Mouse (Mus musculus): ENCODE data around the gene Pla2g4b.

The Pla2g4b gene

DNA sequence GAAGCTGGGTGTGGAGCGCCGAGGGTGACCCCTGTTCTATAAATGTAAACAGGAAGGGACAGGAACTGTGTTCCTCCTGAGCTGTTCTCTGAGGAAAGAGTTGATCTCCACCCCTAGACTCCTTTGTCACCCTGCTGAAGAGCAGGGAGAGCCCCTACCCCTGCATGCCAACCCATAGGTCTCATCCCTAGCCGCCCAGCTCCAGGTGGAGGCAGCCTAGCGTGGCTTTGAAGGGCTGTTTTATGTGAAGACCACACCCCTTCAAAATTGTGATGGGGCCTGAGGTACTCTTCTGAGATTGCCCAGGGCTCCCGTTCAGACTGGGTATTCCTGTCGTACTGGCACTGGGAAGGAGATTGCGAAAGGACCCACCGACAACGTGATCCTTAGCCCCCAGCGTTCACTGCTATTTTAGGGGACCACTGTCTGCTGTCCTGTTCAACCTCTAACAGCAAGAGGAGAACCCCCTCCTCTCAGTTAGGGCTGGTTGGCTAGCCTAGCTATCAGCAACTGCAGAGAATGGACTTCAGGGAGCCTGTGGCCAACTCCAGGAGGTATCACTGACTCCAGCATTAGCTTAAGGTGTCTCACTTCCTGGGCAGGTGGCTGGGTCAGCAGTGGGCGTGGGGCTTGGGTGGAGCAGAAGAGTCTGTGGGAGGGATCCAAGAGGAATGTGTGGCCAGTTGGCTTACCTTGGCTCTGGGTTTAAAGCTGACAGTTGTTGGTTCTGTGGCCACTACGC, at the start of gene Pla2g4b:
Gene Pla2g4b, plus strand, starts transcription at position 692 of the 742 bp plus-strand sequence.
- DNase-seq (ENCODE audit: low spot score in 2 of 2) = no peak

GRCm38 (mm10) chr2:119985871-119986270, 47.3 kb upstream of the Pla2g4b start:
- no peak for DNase-seq (ENCODE audit: low spot score in 2 of 2)

GRCm38 (mm10) chr2:119986369-119986768, 46.8 kb upstream of the Pla2g4b start:
- no peak for DNase-seq (ENCODE audit: low spot score in 2 of 2)

GRCm38 (mm10) chr2:119987441-119987840, 45.8 kb upstream of the Pla2g4b start:
- DNase-seq (ENCODE audit: low spot score in 2 of 2) = no peak

GRCm38 (mm10) chr2:119988952-119989351, 44.3 kb upstream of the Pla2g4b start:
- DNase-seq (ENCODE audit: low spot score in 2 of 2) = no peak

- DNase-seq (ENCODE audit: low spot score in 2 of 2) = no peak
These were observed 42.3 kb upstream of the Pla2g4b start for GRCm38 (mm10) chr2:119990881-119991280.

DNA sequence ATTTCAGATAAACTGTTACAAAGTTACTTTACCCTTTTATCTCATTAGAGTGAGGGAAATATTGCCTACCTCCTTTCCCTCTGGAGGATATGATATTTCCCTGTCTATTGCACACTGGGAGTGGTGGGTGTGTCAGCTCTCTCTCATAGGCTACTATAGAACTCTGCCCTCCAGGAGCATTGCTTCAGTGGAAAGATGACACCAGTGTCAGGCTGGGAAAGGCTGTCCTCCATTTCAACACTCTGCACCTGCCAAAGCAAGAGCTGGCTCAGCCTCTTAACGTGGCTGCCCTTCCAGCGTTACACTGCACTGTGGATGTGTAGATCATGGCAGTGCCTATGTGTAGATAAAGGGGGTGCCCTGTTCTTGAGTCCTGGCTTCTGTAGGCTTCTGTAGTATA, 40.9 kb upstream of the Pla2g4b start:
- DNase-seq (ENCODE audit: low spot score in 2 of 2) = no peak

DNA sequence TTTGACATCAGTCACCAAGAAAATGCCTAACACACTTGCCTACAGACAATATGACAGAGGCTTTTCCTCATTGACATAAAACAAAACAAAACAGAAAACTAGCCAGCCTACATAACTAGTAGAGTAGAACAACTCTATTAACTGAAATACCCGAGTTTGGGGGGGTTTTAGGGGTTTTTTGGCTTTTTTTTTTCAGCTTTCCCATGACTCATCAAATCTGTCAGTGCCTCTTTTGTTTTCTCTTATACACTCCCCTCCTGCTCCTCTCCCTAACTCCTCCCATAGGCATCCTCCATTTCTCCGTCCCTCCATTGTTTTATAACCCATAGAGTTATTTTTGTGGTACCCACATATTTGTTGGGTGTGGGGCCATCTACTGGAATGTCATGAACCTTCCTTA, 39.7 kb upstream of the Pla2g4b start:
- DNase-seq (ENCODE audit: low spot score in 2 of 2) = no peak

DNA sequence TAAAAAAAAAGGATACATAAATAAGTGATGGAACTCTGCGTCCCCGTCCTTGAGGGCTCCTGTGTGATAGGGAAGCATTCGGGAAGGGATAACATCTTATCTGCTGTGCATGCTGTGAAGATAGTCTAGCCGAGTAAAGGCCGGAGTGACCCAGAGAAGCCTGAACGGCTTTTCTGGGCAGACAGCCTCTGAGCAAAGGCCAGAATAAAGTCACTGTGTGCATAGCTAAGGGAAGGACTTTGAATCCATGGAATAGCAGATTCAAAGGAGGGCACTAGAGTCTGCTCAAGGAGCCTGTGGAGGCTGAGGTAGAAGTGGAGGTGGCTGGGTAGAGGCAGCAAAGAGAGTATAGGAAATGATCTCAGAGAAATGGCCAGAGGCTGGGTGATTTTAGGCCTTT, 38.4 kb upstream of the Pla2g4b start:
- DNase-seq (ENCODE audit: low spot score in 2 of 2) = no peak

GRCm38 (mm10) chr2:119995391-119996281, 37.6 kb upstream of the Pla2g4b start:
- no peak for DNase-seq (ENCODE audit: low spot score in 2 of 2)

DNA sequence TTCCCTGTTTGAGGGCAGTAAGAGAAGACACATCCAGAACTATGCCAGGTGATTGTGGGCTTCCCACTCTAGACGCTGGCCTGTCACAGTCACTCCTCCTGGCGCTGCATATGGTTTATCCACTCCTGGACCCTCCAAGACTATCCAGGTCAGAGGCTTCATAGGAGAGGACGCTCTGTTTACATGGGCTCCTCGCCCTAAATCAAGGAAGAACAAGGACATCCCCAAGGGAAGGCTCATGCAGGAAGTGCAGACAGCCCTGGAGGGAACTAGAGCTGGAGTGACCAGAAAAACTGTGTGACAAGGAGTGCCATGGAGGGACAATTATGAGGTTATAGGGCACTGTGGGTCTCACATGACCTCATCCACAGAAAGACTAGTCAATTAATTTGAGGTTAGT, 35.9 kb upstream of the Pla2g4b start:
- no peak for DNase-seq (ENCODE audit: low spot score in 2 of 2)

- no peak for DNase-seq (ENCODE audit: low spot score in 2 of 2)
These were observed 33.5 kb upstream of the Pla2g4b start for GRCm38 (mm10) chr2:119999731-120000130.

GRCm38 (mm10) chr2:120000882-120001584, 32.2 kb upstream of the Pla2g4b start:
- DNase-seq (ENCODE audit: low spot score in 2 of 2) = no peak

DNA sequence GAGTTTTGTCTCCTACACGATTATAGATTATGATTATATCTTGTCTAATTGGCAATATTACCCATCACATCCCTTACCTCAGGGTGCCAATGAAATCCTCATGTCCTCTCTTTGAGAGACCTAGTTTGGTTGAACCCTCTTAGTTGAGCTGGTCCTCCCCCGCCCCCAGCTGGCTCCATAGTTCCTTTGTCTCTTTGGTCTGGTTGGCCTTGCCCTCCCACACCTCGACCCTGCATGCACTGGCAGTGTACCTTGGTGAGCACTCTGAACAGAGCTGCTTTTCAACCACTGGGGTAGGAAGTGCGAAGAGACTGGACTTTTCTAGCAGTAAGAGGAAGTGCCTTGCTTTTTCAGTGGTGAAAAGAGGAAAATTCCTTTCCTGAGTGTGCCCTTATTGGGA, 31.3 kb upstream of the Pla2g4b start:
- DNase-seq (ENCODE audit: low spot score in 2 of 2) = no peak

DNA sequence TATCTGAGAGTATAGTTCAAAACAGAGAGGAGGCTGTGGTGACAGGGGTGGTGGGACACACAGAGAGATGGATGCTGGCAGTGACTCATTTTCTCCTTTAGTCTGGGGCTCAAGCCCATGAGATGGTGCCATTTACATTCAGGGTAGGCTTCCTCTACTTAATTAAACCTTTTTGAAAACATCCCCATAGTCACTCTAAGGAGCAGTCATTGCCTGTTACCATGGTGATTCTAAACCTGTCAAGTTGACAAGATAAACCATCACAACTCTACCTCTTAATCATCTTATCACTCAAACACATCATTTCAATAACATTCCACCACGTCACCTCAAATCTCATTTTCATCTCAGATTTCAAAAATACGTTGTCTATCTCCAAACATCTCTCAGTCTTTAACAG, 29.2 kb upstream of the Pla2g4b start:
- no peak for DNase-seq (ENCODE audit: low spot score in 2 of 2)

GRCm38 (mm10) chr2:120006696-120007095, 26.5 kb upstream of the Pla2g4b start:
- DNase-seq (ENCODE audit: low spot score in 2 of 2) = no peak

- DNase-seq (ENCODE audit: low spot score in 2 of 2) = no peak
These were observed 25.5 kb upstream of the Pla2g4b start for GRCm38 (mm10) chr2:120007680-120008210.

- no peak for DNase-seq (ENCODE audit: low spot score in 2 of 2)
These were observed 24.5 kb upstream of the Pla2g4b start for GRCm38 (mm10) chr2:120008672-120009071.

DNA sequence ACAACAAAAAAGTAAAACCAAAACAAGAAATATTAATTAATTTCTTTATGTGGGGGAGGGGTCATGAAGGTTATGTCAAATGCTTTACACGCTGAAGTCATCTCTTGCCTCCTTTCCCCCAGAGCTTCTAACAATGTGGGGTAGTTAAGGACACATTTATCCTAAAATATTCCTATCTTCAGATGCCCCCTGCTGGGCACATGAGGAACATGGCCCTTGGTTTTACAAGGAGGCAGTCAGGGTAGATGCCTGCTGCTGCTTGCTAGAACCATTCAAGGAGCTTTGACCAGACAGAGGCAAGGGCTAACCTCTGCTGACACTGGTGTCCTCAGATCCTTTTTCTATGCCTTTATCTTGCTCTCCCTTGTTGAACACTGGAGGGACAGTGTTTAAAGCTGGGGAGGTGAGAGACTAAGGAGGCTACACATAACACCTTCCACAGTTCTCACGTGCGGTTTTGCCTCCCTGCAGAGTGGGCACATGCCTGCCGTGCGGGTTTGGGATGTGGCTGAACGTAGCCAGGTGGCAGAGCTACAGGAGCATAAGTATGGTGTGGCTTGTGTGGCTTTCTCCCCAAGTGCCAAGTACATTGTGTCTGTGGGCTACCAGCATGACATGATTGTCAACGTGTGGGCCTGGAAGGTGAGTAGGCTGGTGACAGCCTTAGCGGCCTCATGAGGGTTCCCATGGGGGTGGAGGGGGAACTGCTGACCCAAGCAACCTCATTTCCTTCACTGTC, 21.6 kb upstream of the Pla2g4b start:
- DNase-seq (ENCODE audit: low spot score in 2 of 2) = peak; percentile 23 to 39

DNA sequence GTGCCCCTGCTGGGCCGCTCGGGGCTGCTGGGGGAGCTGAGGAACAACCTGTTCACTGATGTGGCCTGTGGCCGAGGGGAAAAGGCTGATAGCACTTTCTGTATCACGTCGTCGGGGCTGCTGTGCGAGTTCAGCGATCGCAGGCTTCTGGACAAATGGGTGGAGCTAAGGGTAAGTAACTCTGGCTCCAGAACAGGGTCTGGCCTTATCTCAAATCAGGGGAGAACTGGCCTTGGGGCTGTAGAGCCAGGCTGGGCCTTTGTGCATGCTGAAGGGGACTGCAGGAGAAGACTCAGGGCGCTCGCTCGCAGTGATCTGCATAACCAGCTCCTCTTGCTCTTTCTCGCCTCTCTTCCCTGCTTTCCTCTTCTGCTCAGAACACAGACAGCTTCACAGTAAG, 20.3 kb upstream of the Pla2g4b start:
- DNase-seq (ENCODE audit: low spot score in 2 of 2) = no peak

- no peak for DNase-seq (ENCODE audit: low spot score in 2 of 2)
These were observed 19.3 kb upstream of the Pla2g4b start for GRCm38 (mm10) chr2:120013831-120014486.

Data from urinary bladder, adult 18-20 months (tissue).